ENCODE assay signal across 10 mouse cellular contexts in genomic region chr2:121415103-121415502, GRCm38 (mm10). TPM values are rescaled to one million over a fixed set of nuclear protein-coding genes. Genes with fewer than 3 reads are reported as not detected.
DNase-seq lines count a peak whose midpoint lies in the region; ATAC-seq and TF ChIP-seq lines count a peak whose summit lies in the region.
"Had no signal": no experiment of that assay in that cellular context is flagged by ENCODE, and none has a peak within 500 bp of the region (broad histone marks: within the 10 kb centered on the region; RNA-seq: fewer than 3 reads in every experiment).

No protein-coding gene starts in this region.

- H3K4me3 ChIP-seq in E14TG2a.4 (replicated peaks; ENCODE audit: low read length) = peak overlapping the region; percentile 97
- peak overlapping the region; percentile 77 for H3K4me3 ChIP-seq in hindbrain, embryonic 10.5 days
- H3K4me3 ChIP-seq in liver, postnatal 0 days (ENCODE audit: low read depth, low read length) = peak overlapping the region; percentile 83

- H3K4me1 ChIP-seq in E14TG2a.4 (replicated peaks; ENCODE audit: low read depth, low read length) = peaks cover 63% of the 10 kb centered on the region
- H3K4me1 ChIP-seq in hindbrain, embryonic 10.5 days (replicated peaks) = peaks cover 29% of the 10 kb centered on the region
- peaks cover 31% of the 10 kb centered on the region for H3K4me1 ChIP-seq in liver, postnatal 0 days (ENCODE audit: insufficient read depth)

- TF ChIP-seq CTCF in E14TG2a.4 (conservative IDR thresholded peaks at IDR 0.05; ENCODE audit: low read length) = no peak
- no peak for TF ChIP-seq CTCF in liver, postnatal 0 days (IDR thresholded peaks at IDR 0.05; ENCODE audit: low read depth)

- peaks cover 54% of the 10 kb centered on the region for H3K36me3 ChIP-seq in E14TG2a.4 (ENCODE audit: insufficient read depth, low read length)
- H3K36me3 ChIP-seq in hindbrain, embryonic 10.5 days = peaks cover 43% of the 10 kb centered on the region
- peaks cover 9% of the 10 kb centered on the region; the same call in 1 of the 2 replicates for H3K36me3 ChIP-seq in liver, postnatal 0 days (replicated peaks; ENCODE audit: insufficient read depth, low read length)

- no peaks in the 10 kb centered on the region for H3K27me3 ChIP-seq in E14TG2a.4 (ENCODE audit: insufficient read depth, low read length)
- no peaks in the 10 kb centered on the region for H3K27me3 ChIP-seq in hindbrain, embryonic 10.5 days (ENCODE audit: insufficient read depth, poor library complexity, severe bottlenecking)
- H3K27me3 ChIP-seq in liver, postnatal 0 days (ENCODE audit: insufficient read depth, low read length) = no peaks in the 10 kb centered on the region

- peak; percentile 3 for DNase-seq in heart, adult 11 months
- DNase-seq in heart, adult 18-20 months = no peak
- no peak for DNase-seq in hindbrain, embryonic 10.5 days (ENCODE audit: low spot score)
- DNase-seq in liver, postnatal 0 days = no peak
- no peak for DNase-seq in adipocyte (ENCODE audit: low spot score)
- no peak for DNase-seq in spleen, adult 12 weeks (ENCODE audit: low spot score)
- no peak for DNase-seq in layer of hippocampus, adult 9-10 months (ENCODE audit: low spot score)
- DNase-seq: cerebellum, adult 11-12 months; layer of hippocampus, postnatal 36 days had no signal

- TF ChIP-seq EP300 in liver, postnatal 0 days (IDR thresholded peaks at IDR 0.05; ENCODE audit: low read depth) = no peak

- H3K9me3 ChIP-seq in E14TG2a.4 (ENCODE audit: low read length) = no peaks in the 10 kb centered on the region
- H3K9me3 ChIP-seq in hindbrain, embryonic 10.5 days = no peaks in the 10 kb centered on the region
- no peaks in the 10 kb centered on the region for H3K9me3 ChIP-seq in liver, postnatal 0 days (ENCODE audit: low read length)

- WGBS in hindbrain, embryonic 10.5 days = 79% methylated on average over 3 of the region's 3 CpGs
- WGBS in liver, postnatal 0 days (ENCODE audit: insufficient replicate concordance) = 23% methylated on average over 3 of the region's 3 CpGs

- H3K9ac ChIP-seq in liver, postnatal 0 days (replicated peaks) = peak overlapping the region; percentile 90; the same call in 1 of the 2 replicates

- peak overlapping the region; percentile 98; the same call in 1 of the 2 replicates for H3K27ac ChIP-seq in hindbrain, embryonic 10.5 days
- H3K27ac ChIP-seq in liver, postnatal 0 days (ENCODE audit: low read depth) = no peak overlapping the region

- H3K4me2 ChIP-seq in liver, postnatal 0 days (ENCODE audit: low read depth, low read length) = peak overlapping the region; percentile 90

- ATAC-seq in liver, postnatal 0 days = no peak

RNA-seq across cellular contexts. Expression of gene Catsper2, which starts 1.5 kb away (rescaled TPM):
- 1 to 10 TPM; 3.1 to 4.4 TPM for total RNA-seq in heart, adult 18-20 months (2021)
- 1.6 and 3.0 TPM in 2 replicates for polyA plus RNA-seq in hindbrain, embryonic 10.5 days (2016; fragmentation: Nextera tagmentation; extraction: Ambion mirVana)
- polyA plus RNA-seq in liver, postnatal 0 days (2015; fragmentation: Nextera tagmentation; extraction: Ambion mirVana) = 1.5 TPM in 2 replicates

RNA-seq across cellular contexts. Expression of gene Pdia3, which starts 1.5 kb away (rescaled TPM):
- total RNA-seq in heart, adult 18-20 months (2021) = 100 to 1,000 TPM; 113 to 144 TPM
- 498 and 605 TPM in 2 replicates for polyA plus RNA-seq in hindbrain, embryonic 10.5 days (2016; fragmentation: Nextera tagmentation; extraction: Ambion mirVana)
- 231 and 233 TPM in 2 replicates for polyA plus RNA-seq in liver, postnatal 0 days (2015; fragmentation: Nextera tagmentation; extraction: Ambion mirVana)

RNA-seq across cellular contexts. Expression of gene Strc, which starts 28.1 kb away (rescaled TPM):
- total RNA-seq in heart, adult 18-20 months (2021) = not detected
- not detected in 2 replicates for polyA plus RNA-seq in hindbrain, embryonic 10.5 days (2016; fragmentation: Nextera tagmentation; extraction: Ambion mirVana)
- not detected in 2 replicates for polyA plus RNA-seq in liver, postnatal 0 days (2015; fragmentation: Nextera tagmentation; extraction: Ambion mirVana)

RNA-seq across cellular contexts. Expression of gene Ell3, which starts 29.0 kb away (rescaled TPM):
- total RNA-seq in heart, adult 18-20 months (2021) = under 1 TPM in 1 of 2 experiments, not detected in 1; 0.57 TPM
- 3.3 and 6.5 TPM in 2 replicates for polyA plus RNA-seq in hindbrain, embryonic 10.5 days (2016; fragmentation: Nextera tagmentation; extraction: Ambion mirVana)
- polyA plus RNA-seq in liver, postnatal 0 days (2015; fragmentation: Nextera tagmentation; extraction: Ambion mirVana) = 1.9 and 2.1 TPM in 2 replicates
- total RNA-seq: layer of hippocampus, postnatal 36 days had no signal

RNA-seq across cellular contexts. Expression of gene Serf2, which starts 33.9 kb away (rescaled TPM):
- total RNA-seq in heart, adult 18-20 months (2021) = 100 to 1,000 TPM; 366 to 459 TPM
- 502 and 520 TPM in 2 replicates for polyA plus RNA-seq in hindbrain, embryonic 10.5 days (2016; fragmentation: Nextera tagmentation; extraction: Ambion mirVana)
- polyA plus RNA-seq in liver, postnatal 0 days (2015; fragmentation: Nextera tagmentation; extraction: Ambion mirVana) = 264 and 266 TPM in 2 replicates
